Mouse (Mus musculus): Measurements from ENCODE around the gene Tcap. TPM values are rescaled to one million over a fixed set of nuclear protein-coding genes. Genes with fewer than 3 reads are reported as not detected.

Tcap gene
- total and polyA plus RNA-seq, 2 experiments from 2014 or later, result not detected

DNA sequence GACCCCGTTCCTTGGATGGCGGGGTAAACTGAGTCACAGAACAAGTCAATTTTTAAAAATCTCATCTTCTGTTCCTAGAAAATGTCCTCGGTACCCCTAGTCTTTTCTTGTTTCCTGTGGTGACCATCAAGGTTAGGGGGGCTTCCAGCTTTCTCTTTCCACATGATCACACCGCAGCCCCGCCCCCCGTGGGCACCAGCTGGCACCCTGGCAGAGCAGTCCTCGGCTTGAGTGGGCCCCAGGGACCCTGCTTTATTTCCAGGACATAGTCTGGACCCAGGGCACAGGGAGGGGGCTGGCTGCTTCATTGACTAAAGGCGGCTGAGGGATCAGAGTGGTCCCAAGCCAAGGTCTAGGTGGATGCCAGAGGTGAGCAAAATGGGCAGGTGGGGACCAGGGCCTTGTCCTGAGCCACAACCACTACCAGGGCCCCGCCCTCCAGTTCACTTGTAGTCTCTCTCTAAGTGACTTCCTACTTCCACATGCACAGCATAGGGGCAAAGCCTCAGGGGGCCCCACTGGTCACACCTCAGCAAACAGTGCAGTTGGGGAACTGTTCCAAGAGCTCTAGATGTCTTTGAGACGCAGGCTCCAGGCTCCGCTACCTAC, 43.8 kb upstream of the Tcap start:
- H3K27me3 ChIP-seq (ENCODE audit: insufficient read depth, low read length), result 0 out of 2 replicates have a peak, but pooled peaks cover 7% of the 10 kb centered on the region
- no peaks in the 10 kb centered on the region for H3K9me3 ChIP-seq (ENCODE audit: low read length)
- H3K9ac ChIP-seq, result peak overlapping the region; percentile 81; the same call in 1 of the 2 replicates
- no peaks in the 10 kb centered on the region for H3K36me3 ChIP-seq (ENCODE audit: insufficient read depth)
- WGBS, result 19% methylated on average over 11 of the region's 11 CpGs
- peaks cover 10% of the 10 kb centered on the region for H3K4me1 ChIP-seq (ENCODE audit: insufficient read depth)
- ATAC-seq (no peak), DNase-seq (no peak)
- H3K27ac ChIP-seq (ENCODE audit: low read depth, low read length), result peak overlapping the region; percentile 95
- H3K4me3 ChIP-seq (ENCODE audit: low read depth, low read length), result peak overlapping the region; percentile 50; the same call in 1 of the 2 replicates
- TF ChIP-seq CTCF (IDR thresholded peaks at IDR 0.05; ENCODE audit: low read depth), result no peak
- H3K4me2 ChIP-seq (ENCODE audit: low read depth), result peak overlapping the region; percentile 97

DNA sequence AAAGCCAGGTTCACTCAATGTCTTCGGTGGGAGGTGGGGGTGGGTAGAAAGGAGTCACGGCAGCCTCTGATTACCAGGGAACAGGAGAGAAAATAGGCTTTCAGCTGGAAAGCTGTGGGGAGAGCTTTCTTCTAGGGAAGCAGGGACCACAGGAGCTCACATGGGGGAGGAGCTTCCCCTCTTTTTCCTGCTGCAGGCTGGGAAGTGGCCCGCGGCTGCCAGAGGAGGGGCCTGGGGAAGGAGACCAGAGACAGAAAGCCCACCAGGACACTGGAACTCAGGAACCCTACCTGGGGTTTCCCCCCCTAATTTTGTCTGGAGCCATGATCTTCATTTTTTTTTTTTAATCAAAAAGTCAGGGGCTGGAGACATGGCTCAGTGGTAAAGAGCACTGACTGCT, 43.0 kb upstream of the Tcap start:
- Histone ChIP-seq H3K4me3 (ENCODE audit: low read depth, low read length) (no peak overlapping the region), H3K27me3 (ENCODE audit: insufficient read depth, low read length) (0 out of 2 replicates have a peak, but pooled peaks cover 7% of the 10 kb centered on the region), H3K9ac (no peak overlapping the region), H3K36me3 (ENCODE audit: insufficient read depth) (no peaks in the 10 kb centered on the region), H3K4me2 (ENCODE audit: low read depth) (no peak overlapping the region), H3K27ac (ENCODE audit: low read depth, low read length) (no peak overlapping the region), H3K9me3 (ENCODE audit: low read length) (no peaks in the 10 kb centered on the region), H3K4me1 (ENCODE audit: insufficient read depth) (peaks cover 6% of the 10 kb centered on the region)
- ATAC-seq (no peak), DNase-seq (no peak)
- no peak for TF ChIP-seq CTCF (IDR thresholded peaks at IDR 0.05; ENCODE audit: low read depth)
- 18% methylated on average over 3 of the region's 4 CpGs for WGBS

DNA sequence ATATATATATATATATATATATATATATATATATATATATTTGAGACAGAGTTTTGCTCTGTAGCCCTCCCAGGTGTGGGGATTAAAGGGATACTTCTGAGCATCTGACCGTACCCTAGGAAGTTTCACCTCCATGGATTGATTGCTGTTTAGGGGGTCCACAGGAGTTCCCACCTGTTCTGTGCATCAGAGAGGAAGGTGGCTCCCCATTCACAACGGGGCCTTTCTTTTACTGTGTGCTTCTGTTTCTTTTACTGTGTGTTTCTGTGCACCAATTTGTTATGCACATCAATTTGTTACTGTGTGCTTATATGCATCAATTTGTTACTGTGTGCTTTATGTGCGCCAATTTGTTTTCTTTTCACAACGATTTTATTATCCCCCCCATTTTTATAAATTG, 42.4 kb upstream of the Tcap start:
- Histone ChIP-seq H3K27me3 (ENCODE audit: insufficient read depth, low read length) (peaks cover 7% of the 10 kb centered on the region; the same call in 1 of the 2 replicates), H3K4me3 (ENCODE audit: low read depth, low read length) (no peak overlapping the region)

DNA sequence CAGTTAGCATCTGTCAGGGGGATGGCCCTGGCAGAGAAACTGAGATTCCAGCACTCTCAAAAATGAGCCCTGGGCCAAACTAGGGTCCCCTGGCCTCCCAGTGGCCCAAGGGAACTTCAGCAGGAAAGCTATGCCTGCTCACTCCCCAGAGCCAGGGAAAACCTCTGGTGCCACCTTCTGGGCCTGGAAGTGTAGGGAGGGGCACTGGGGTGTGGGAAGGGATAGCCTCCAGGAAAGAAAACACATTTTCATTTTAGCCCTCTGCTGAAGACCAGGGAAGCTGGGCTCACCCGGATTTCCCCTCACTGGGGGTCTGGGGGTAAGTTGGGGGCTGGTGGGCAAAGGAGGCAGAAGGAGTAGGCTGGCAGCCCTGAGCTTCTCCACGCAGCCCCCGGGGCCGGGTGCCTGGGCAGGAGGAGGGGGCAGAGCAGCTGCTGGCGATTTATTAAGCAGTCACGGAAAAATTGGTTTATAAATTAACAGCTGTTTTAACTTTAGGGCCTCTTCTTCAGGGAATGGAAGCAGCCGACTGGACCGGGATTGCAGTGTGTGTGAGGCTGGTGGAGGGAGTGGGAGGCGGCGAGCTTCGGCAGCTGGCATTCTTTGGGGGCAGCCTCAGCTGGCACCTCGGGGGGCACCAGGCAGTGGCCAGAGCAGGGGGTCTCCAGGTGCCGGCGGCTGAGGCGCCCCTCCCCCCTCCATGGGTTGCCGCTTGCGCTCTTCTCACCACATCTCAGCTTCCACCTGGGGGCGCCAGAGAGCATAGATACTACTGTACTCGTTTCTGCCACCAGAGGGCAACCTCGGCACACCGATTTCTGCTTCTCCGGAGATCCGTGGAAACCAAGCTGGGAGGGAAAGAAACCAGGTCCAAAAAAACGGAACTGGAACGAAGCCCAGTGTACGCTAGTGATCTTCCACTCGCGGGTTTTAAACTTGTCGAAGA, 41.3 kb upstream of the Tcap start:
- DNase-seq (peak; percentile 98), ATAC-seq (peak; percentile 53; the same call in 1 of the 2 replicates)
- Histone ChIP-seq H3K4me1 (ENCODE audit: insufficient read depth) (peaks cover 6% of the 10 kb centered on the region), H3K27me3 (ENCODE audit: insufficient read depth, low read length) (peaks cover 11% of the 10 kb centered on the region), H3K9me3 (ENCODE audit: low read length) (no peaks in the 10 kb centered on the region), H3K4me2 (ENCODE audit: low read depth) (peak overlapping the region; percentile 64), H3K9ac (peak overlapping the region; percentile 29; the same call in 1 of the 2 replicates), H3K27ac (ENCODE audit: low read depth, low read length) (no peak overlapping the region), H3K4me3 (ENCODE audit: low read depth, low read length) (peak overlapping the region; percentile 31), H3K36me3 (ENCODE audit: insufficient read depth) (no peaks in the 10 kb centered on the region)
- TF ChIP-seq CTCF (IDR thresholded peaks at IDR 0.05; ENCODE audit: low read depth), result peak; percentile 100
- WGBS, result 1% methylated on average over 29 of the region's 29 CpGs

More for the DNA sequence above, 42.4 kb upstream of the Tcap start:
- DNase-seq (no peak), ATAC-seq (no peak)
- H3K9me3 ChIP-seq (ENCODE audit: low read length), result no peaks in the 10 kb centered on the region
- WGBS, result 63% methylated on average over 4 of the region's 4 CpGs
- no peak overlapping the region for H3K27ac ChIP-seq (ENCODE audit: low read depth, low read length)
- TF ChIP-seq CTCF (IDR thresholded peaks at IDR 0.05; ENCODE audit: low read depth), result no peak
- H3K4me2 ChIP-seq (ENCODE audit: low read depth), result no peak overlapping the region
- H3K36me3 ChIP-seq (ENCODE audit: insufficient read depth), result no peaks in the 10 kb centered on the region
- peaks cover 6% of the 10 kb centered on the region for H3K4me1 ChIP-seq (ENCODE audit: insufficient read depth)
- H3K9ac ChIP-seq, result no peak overlapping the region

DNA sequence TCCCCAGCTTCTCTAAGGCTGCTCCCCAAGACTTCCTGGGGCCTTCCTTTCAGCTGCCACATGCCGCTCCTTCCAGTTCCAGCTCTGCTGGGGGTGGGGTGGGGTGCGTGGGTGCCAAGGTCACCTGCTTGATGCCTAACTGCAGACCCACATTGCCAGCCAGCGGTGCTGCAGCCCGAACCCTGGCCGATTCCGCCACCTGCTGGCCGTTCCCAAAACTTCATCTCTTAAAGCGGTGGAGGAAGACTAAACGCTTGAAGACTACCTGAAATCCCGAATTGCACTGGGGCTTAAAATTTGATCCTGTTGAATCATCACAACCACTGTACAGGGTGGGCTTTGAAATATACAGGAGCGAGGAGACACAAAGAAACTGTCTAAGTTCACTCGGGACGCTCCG, 38.4 kb upstream of the Tcap start:
- peak overlapping the region; percentile 45 for H3K4me2 ChIP-seq (ENCODE audit: low read depth)
- TF ChIP-seq CTCF (IDR thresholded peaks at IDR 0.05; ENCODE audit: low read depth), result peak; percentile 89
- peak; percentile 9; the same call in 1 of the 2 replicates for ATAC-seq
- H3K36me3 ChIP-seq (ENCODE audit: insufficient read depth), result no peaks in the 10 kb centered on the region
- DNase-seq, result peak; percentile 86
- H3K27ac ChIP-seq (ENCODE audit: low read depth, low read length), result no peak overlapping the region
- peaks cover 27% of the 10 kb centered on the region for H3K27me3 ChIP-seq (ENCODE audit: insufficient read depth, low read length)
- no peaks in the 10 kb centered on the region for H3K9me3 ChIP-seq (ENCODE audit: low read length)
- H3K9ac ChIP-seq, result no peak overlapping the region
- H3K4me3 ChIP-seq (ENCODE audit: low read depth, low read length), result peak overlapping the region; percentile 20; the same call in 1 of the 2 replicates
- WGBS, result under 1% methylated on average over 14 of the region's 14 CpGs
- H3K4me1 ChIP-seq (ENCODE audit: insufficient read depth), result peaks cover 5% of the 10 kb centered on the region; the same call in 1 of the 2 replicates

DNA sequence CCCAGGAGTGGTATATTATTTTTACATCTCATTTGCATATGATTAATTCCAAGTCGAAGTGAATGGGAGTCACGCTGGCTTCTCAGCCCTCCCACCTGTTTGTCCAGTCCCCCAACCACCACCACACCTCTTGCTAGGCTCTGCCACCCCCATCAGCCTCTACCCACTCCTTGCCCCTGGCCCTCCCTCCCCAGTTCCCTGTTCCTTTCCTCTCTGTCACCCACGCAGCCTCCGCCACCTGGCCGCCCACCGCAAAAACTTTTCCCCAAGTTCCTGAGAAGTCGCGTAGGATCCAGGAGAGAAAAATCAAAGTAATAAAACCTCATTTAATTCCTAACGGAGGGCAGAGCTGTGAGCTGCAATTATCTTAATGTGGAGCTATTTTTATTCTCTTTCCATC, 37.4 kb upstream of the Tcap start:
- 6% methylated on average over 9 of the region's 9 CpGs for WGBS

More for the DNA sequence above, 37.4 kb upstream of the Tcap start:
- Histone ChIP-seq H3K4me3 (ENCODE audit: low read depth, low read length) (no peak overlapping the region), H3K9me3 (ENCODE audit: low read length) (no peaks in the 10 kb centered on the region), H3K9ac (no peak overlapping the region), H3K4me1 (ENCODE audit: insufficient read depth) (0 out of 2 replicates have a peak, but pooled peaks cover 5% of the 10 kb centered on the region), H3K27ac (ENCODE audit: low read depth, low read length) (no peak overlapping the region; the same call in 1 of the 2 replicates), H3K27me3 (ENCODE audit: insufficient read depth, low read length) (peaks cover 31% of the 10 kb centered on the region), H3K36me3 (ENCODE audit: insufficient read depth) (no peaks in the 10 kb centered on the region), H3K4me2 (ENCODE audit: low read depth) (no peak overlapping the region)
- no peak for ATAC-seq
- TF ChIP-seq CTCF (IDR thresholded peaks at IDR 0.05; ENCODE audit: low read depth), result no peak
- DNase-seq, result no peak
